18 mouse cellular contexts compared by ENCODE assay signal in the genomic region with DNA sequence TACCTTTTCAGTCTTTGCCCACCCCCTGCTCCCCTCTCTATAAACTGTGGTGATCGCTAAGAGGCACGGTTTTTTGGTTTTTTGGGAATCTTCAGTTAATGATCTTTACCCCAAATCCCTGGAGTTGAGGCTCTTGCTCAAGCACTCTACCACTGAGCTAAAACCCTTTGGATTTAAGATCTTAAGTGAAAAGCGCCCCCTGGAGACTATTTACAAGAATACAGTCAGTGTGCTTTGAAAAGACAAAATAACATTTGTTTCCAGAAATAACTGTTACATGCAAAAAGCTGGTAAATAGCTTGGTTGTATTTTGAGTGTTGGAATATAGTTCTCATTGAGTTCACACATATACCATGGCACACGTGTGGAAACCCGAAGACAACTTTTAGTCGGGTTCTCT. TPM values are rescaled to one million over a fixed set of nuclear protein-coding genes. Genes with fewer than 3 reads are reported as not detected.
DNase-seq lines count a peak whose midpoint lies in the region; ATAC-seq and TF ChIP-seq lines count a peak whose summit lies in the region.
"Had no signal": no experiment of that assay in that cellular context is flagged by ENCODE, and none has a peak within 500 bp of the region (broad histone marks: within the 10 kb centered on the region; RNA-seq: fewer than 3 reads in every experiment).

No protein-coding gene starts in this region.

- H3K36me3 ChIP-seq in heart, adult 2 months (ENCODE audit: control insufficient read depth, insufficient read depth, low read length), result no peaks in the 10 kb centered on the region
- H3K36me3 ChIP-seq: G1E; hindbrain, embryonic 13.5 days had no signal

- TF ChIP-seq CTCF in heart, adult 2 months (IDR thresholded peaks at IDR 0.05), result peak; percentile 55
- peak; percentile 54 for TF ChIP-seq CTCF in Patski (IDR thresholded peaks at IDR 0.05)

- no peak overlapping the region for H3K27ac ChIP-seq in heart, adult 2 months
- H3K27ac ChIP-seq: hindbrain, embryonic 13.5 days had no signal

- WGBS in heart, adult 2 months, result 69% methylated on average over 6 of the region's 6 CpGs

- DNase-seq in heart, adult 2 months, result no peak
- no peak for DNase-seq in heart, postnatal 25 days (ENCODE audit: low spot score)
- DNase-seq in lung, postnatal 36 days, result peak; percentile 12
- DNase-seq in lung, adult 18-20 months, result no peak
- no peak for DNase-seq in Patski (ENCODE audit: low read depth, low spot score)
- DNase-seq in retina, postnatal 1 day, result peak; percentile 37
- DNase-seq in left cerebral cortex, postnatal 36 days (ENCODE audit: low spot score in 2 of 2), result no peak
- DNase-seq in kidney, adult 11 months, result no peak
- DNase-seq: cerebellum, adult 8-10 months; spleen, adult 18-20 months; thymus, adult 2 months had no signal

- H3K27me3 ChIP-seq in heart, adult 2 months (ENCODE audit: control insufficient read depth, insufficient read depth, low read length), result no peaks in the 10 kb centered on the region
- no peaks in the 10 kb centered on the region for H3K27me3 ChIP-seq in Patski

- intact Hi-C loops in heart, adult 2 months (cut with DNase I), result no loop called here
- intact Hi-C loops in heart, postnatal 25 days (cut with DNase I), result no loop called here
- intact Hi-C loops in left cerebral cortex, postnatal 36 days (cut with DNase I), result no loop called here

- TF ChIP-seq POLR2A in heart, adult 2 months (IDR thresholded peaks at IDR 0.05; ENCODE audit: insufficient read depth, low read depth, low read length), result no peak

- H3K4me1 ChIP-seq in heart, adult 2 months (ENCODE audit: control insufficient read depth, insufficient read depth, low read length), result no peaks in the 10 kb centered on the region
- H3K4me1 ChIP-seq: hindbrain, embryonic 13.5 days had no signal

- H3K9ac ChIP-seq in heart, adult 2 months (ENCODE audit: low read depth, low read length), result no peak overlapping the region
- H3K9ac ChIP-seq: hindbrain, embryonic 13.5 days had no signal

- no peaks in the 10 kb centered on the region for H3K79me2 ChIP-seq in heart, adult 2 months (replicated peaks; ENCODE audit: control insufficient read depth, insufficient read depth, low read length)

- TF ChIP-seq EP300 in heart, adult 2 months (IDR thresholded peaks at IDR 0.05; ENCODE audit: insufficient read depth, low read depth, low read length), result no peak

- H3K4me3 ChIP-seq in heart, adult 2 months, result no peak overlapping the region
- H3K4me3 ChIP-seq: hindbrain, embryonic 13.5 days had no signal

- ATAC-seq in Patski, result no peak
- ATAC-seq: midbrain, embryonic 16.5 days had no signal

- CTCF ChIA-PET in Patski (lab: Charles Lee), result interaction anchor here (1.4 to 2.2 kb wide), 4 partner anchors 12 to 25 kb away, joined by 3 to 6 read pairs (median 4); no protein-coding TSS in a partner anchor

- POLR2A ChIA-PET in Patski (lab: Charles Lee), result interaction anchor here (0.8 kb wide), 1 partner anchor 48 kb away, joined by 3 read pairs; no protein-coding TSS in a partner anchor

- in situ Hi-C loops in Patski (cut with MboI; ENCODE audit: low pct_unique_long_range_greater_than_20kb), result no loop called here

RNA-seq across cellular contexts. Expression of a gene that starts 34.8 kb away (rescaled TPM):
- not detected for total RNA-seq in heart, adult 2 months (2021)
- 0.04 TPM in 1 of 2 replicates, not detected in the other for polyA plus RNA-seq in heart, adult 2 months (2012; rRNA removed)
- not detected for total RNA-seq in heart, postnatal 25 days (2021)
- polyA plus RNA-seq in Patski (2021), result not detected
- total RNA-seq in left cerebral cortex, postnatal 36 days (2021), result under 1 TPM in 1 of 2 experiments, not detected in 1; 0.20 TPM
- total RNA-seq: adrenal gland, adult 8-10 months had no signal
- polyA plus RNA-seq: G1E; heart, embryonic 11.5 days; hindbrain, embryonic 13.5 days; kidney, embryonic 16.5 days; lung, embryonic 16.5 days; midbrain, embryonic 16.5 days; thymus, adult 2 months had no signal

RNA-seq across cellular contexts. Expression of a gene that starts 37.0 kb away (rescaled TPM):
- 10 to 100 TPM; 36.7 to 38.6 TPM for total RNA-seq in heart, adult 2 months (2021)
- 39.9 and 54.4 TPM in 2 replicates for polyA plus RNA-seq in heart, adult 2 months (2012; rRNA removed)
- total RNA-seq in heart, postnatal 25 days (2021), result 10 to 100 TPM; 43.4 to 43.7 TPM
- polyA plus RNA-seq in Patski (2021), result 458 TPM
- total RNA-seq in left cerebral cortex, postnatal 36 days (2021), result 100 to 1,000 TPM; 161 to 227 TPM

Comparison
In these comparisons a context has a peak if more than half of its experiments do, and no peak if none do; other contexts are left out.
1. DNase-seq: peak in lung, postnatal 36 days (single experiment) and retina, postnatal 1 day (single experiment); none in heart, adult 2 months (0 of 2), heart, postnatal 25 days (single experiment), lung, adult 18-20 months (0 of 2), Patski (single experiment), left cerebral cortex, postnatal 36 days (0 of 2) and kidney, adult 11 months (single experiment).